Mouse (Mus musculus): ENCODE results near the gene Eif2ak3.

The Eif2ak3 gene

GRCm38 (mm10) chr6:70903689-70904088 lies 59.4 kb downstream of the Eif2ak3 start:
- no peak for DNase-seq (ENCODE audit: low spot score)

- DNase-seq (ENCODE audit: low spot score), result no peak
Measured at GRCm38 (mm10) chr6:70909572-70909971, 65.3 kb downstream of the Eif2ak3 start.

- DNase-seq (ENCODE audit: low spot score), result no peak
Measured at GRCm38 (mm10) chr6:70910285-70910684, 66.0 kb downstream of the Eif2ak3 start.

GRCm38 (mm10) chr6:70911668-70912395 lies 67.5 kb downstream of the Eif2ak3 start:
- no peak for DNase-seq (ENCODE audit: low spot score)

- DNase-seq (ENCODE audit: low spot score), result no peak
Measured at GRCm38 (mm10) chr6:70912396-70912765, 68.1 kb downstream of the Eif2ak3 start.

GRCm38 (mm10) chr6:70918827-70919226 lies 74.5 kb downstream of the Eif2ak3 start, which contains the start of gene Tex37:
Gene Tex37, minus strand, starts transcription at chr6:70918927.
- DNase-seq (ENCODE audit: low spot score), result no peak

GRCm38 (mm10) chr6:70921274-70922074 lies 77.2 kb downstream of the Eif2ak3 start:
- no peak for DNase-seq (ENCODE audit: low spot score)

- no peak for DNase-seq (ENCODE audit: low spot score)
Measured at GRCm38 (mm10) chr6:70931801-70932200, 87.5 kb downstream of the Eif2ak3 start.

GRCm38 (mm10) chr6:70953274-70953673 lies 109.0 kb downstream of the Eif2ak3 start:
- no peak for DNase-seq (ENCODE audit: low spot score)

GRCm38 (mm10) chr6:70954040-70954439 lies 109.7 kb downstream of the Eif2ak3 start:
- no peak for DNase-seq (ENCODE audit: low spot score)
